Mouse (Mus musculus) megakaryocyte-erythroid progenitor cell, adult 5-6 weeks (primary cell): ENCODE data around the gene Lyz2. TPM values are rescaled to one million over a fixed set of nuclear protein-coding genes. Genes with fewer than 3 reads are reported as not detected.
"Not testable (repeated sequence)": the region's sequence is repeated elsewhere in the genome, so short reads cannot be mapped to it uniquely, and the experiment has no call there.

Experiments used
- ATAC-seq: replicated peaks from 2 replicates; pipeline ENCODE4 v1.8.0; 2016; ENCODE audit warnings: mild to moderate bottlenecking, inconsistent platforms; ENCODE audit not compliant: severe bottlenecking, poor library complexity, low FRiP score, low TSS enrichment
- total RNA-seq, 2 experiments: library from RNA; stranded (forward) in 1 of 2; stranded (reverse) in 1 of 2; fragments of 200-1000, 215-1000 nt in 1 of 2; fragments of >200 nt in 1 of 2; fragmentation: Nextera tagmentation in 1 of 2; gene quantifications; 2 replicates each; pipeline ENCODE4 v1.2.3; 2014 to 2017

Lyz2 gene
- total RNA-seq (2014; fragmentation: Nextera tagmentation) = 0.92 and 84.9 TPM in 2 replicates
- 45.1 and 63.4 TPM in 2 replicates for total RNA-seq (2017)

GRCm38 (mm10) chr10:117282049-117282448, at the start of gene Lyz2:
Gene Lyz2, minus strand, starts transcription at chr10:117282321.
- no peak for ATAC-seq

- peak; percentile 89 for ATAC-seq
These were observed 48.4 kb upstream of the Lyz2 start for GRCm38 (mm10) chr10:117330521-117330920.

DNA sequence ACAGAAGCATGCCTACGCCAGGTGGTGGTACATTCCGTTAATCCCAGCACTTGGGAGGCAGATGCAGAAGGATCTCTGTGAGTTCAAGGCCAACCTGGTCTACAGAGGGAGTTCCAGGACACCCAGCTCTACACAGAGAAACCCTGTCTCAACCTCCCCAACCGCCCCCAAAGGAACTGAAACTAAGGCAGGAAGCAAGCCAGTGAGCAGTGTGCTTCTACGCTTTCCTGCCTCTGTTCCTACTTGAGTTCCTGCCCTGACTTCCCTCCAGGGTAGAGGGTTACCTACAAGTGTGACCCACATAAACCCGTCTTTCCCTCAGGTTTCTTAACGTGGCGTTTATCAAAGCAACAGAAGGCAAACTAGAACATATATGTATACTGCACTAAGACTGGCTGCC, 41.7 kb upstream of the Lyz2 start:
- no peak for ATAC-seq

- no peak for ATAC-seq
These were observed 40.5 kb upstream of the Lyz2 start for GRCm38 (mm10) chr10:117322630-117323029.

GRCm38 (mm10) chr10:117320571-117320981, 38.5 kb upstream of the Lyz2 start:
- ATAC-seq = no peak

DNA sequence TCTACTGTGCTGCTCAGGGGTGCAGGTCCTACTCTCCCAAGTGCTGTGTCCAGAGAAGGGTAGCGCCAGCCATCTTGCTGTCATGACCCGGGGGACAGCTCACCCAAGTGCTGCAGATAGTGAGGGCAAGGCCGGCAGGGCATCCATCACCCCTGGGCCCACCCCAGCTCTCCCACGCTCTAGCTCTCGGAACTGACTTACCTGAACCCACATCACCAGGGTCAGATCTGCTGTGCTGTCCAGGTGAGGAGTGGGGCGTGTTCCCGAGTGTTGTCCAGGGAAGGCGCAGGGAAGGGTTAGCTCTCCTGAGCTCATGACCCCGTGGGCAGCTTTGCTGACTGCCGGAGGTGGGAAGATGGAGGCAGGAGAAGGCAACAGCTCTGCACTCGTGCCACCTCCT, 34.3 kb upstream of the Lyz2 start:
- no peak for ATAC-seq

GRCm38 (mm10) chr10:117313133-117313532, 31.0 kb upstream of the Lyz2 start:
- ATAC-seq = no peak

DNA sequence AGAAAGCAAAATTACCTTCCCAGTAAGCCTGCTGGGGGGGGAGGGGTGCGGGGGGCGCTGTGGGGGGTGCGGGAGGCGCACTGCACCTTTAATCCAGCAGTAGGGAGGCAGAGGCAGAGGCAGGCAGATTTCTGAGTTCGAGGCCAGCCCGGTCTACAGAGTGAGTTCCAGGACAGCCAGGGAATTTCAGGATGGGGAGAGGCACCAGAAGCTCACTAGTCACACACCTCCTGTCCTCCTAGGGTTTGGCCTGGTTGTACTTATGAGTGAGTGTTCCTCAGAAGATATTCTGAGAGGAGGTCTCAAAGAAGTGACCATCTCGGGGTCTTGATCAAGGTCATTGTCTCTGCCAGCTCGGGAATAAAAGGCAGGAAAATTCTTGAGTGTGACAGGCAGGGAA, 30.0 kb upstream of the Lyz2 start:
- no peak for ATAC-seq

- no peak for ATAC-seq
These were observed 22.2 kb upstream of the Lyz2 start for GRCm38 (mm10) chr10:117304371-117304770.

GRCm38 (mm10) chr10:117301688-117302087, 19.6 kb upstream of the Lyz2 start:
- ATAC-seq = no peak; the same call in 1 of the 2 replicates

DNA sequence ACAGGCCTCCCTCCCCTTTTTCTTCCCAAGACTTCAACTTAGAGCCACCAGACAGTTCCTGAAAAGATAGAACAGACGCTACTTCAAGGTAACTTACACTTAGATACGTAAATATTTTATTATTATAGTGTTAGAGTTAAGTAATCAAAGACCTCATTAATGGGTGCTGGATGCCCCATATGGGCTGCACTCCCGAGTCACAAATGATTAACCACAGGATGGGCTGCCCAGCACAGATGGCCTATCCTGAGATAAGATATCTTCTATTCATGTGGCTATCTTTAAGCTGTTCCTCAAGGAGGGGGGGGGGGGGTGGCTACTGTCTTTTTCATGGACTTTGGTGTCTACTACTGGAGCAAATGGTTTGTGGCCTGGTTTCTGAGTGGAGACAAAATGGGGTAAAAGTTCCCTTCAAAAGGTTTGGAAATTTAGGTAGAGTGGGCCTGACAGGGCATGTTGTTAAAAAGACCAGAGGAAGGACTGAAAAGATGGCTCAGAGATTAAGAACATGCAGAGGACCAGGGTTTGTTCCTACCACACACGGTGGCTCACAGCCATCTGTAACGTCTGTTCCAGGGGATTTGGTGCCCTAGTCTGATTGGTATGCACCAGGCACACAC, 17.9 kb upstream of the Lyz2 start:
- ATAC-seq = peak; percentile 54

- ATAC-seq = no peak
These were observed 17.0 kb upstream of the Lyz2 start for GRCm38 (mm10) chr10:117299106-117299505.

DNA sequence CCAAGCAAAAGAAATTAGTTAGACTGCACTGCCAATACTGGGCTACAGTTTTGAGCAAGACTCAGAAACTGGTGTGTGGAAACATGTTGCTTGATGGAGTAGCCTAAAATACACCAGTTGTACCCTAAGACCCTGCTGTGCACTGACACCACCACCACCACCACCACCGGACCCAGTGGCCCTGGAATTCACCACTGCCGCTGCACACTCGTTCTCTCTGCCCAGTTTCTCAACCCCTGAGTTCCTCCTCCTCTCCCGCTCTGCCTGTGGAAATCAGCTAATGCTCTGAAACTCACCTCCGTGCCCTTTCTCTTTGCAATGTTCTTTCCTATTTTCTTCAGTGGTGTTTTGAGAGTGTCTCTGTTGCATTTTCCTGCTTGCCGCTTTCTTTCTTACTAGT, 16.2 kb upstream of the Lyz2 start:
- no peak for ATAC-seq

DNA sequence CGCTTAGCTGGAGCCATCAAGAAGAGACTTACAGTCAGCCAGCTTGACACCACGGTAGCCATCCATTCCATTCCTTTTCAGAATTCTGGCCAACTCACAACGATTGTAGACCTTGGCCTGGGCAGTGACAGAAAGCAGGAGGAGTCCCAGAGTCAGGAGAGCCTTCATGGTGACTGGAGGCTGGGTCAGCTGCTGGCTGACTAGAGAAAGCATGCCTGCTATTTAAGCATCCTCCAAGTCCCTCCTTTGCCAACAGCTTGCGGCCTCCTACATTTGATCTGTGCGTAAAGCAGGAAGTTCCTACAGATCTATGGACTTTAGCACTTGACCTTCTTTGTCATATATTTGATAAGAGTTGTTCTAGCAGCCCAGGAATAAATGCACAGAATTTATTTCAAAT, 10.6 kb upstream of the Lyz2 start, which contains the start of gene Lyz1:
Gene Lyz1, minus strand, starts transcription at position 198 of the 400 bp plus-strand sequence.
- ATAC-seq = no peak

GRCm38 (mm10) chr10:117290936-117291335, 8.8 kb upstream of the Lyz2 start:
- not testable (repeated sequence) for ATAC-seq

DNA sequence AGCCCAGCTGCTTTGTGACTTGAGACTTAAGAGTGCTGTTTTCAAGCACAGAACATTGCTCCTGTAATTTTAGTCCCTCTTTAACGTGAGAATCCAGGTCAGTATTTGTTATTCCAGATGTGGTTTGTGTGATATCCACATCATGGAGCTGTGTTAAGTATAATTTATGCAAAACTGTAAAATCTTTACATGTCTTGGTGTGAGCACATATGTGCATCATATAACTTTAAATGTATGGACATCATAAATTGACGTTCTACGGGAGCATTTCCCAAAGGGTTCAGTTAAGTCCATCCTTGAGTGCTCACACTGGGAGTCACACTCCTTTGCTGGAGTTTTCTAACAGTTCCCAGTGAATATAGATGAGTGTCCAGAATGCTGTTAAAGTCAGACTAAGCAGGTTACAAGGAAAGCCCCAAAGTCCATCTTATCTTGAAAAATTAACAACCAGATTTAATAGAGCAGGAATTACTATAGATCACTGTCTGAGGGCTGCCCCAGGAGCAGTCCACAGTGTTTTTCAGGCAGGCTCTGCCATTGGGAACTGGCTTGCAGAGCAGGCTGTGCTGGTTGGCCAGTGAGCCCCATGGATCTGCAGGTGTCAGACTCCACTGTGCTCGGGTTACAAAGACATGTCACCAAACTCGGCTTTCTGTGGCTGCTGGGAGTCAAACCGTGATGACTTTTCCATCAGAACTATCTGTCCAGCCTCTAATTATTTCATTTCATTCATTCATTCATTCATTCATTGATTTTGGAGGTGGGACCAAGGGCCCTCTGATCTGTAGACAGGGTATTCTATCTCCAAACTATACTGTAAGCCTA, 8.1 kb upstream of the Lyz2 start:
- no peak for ATAC-seq

DNA sequence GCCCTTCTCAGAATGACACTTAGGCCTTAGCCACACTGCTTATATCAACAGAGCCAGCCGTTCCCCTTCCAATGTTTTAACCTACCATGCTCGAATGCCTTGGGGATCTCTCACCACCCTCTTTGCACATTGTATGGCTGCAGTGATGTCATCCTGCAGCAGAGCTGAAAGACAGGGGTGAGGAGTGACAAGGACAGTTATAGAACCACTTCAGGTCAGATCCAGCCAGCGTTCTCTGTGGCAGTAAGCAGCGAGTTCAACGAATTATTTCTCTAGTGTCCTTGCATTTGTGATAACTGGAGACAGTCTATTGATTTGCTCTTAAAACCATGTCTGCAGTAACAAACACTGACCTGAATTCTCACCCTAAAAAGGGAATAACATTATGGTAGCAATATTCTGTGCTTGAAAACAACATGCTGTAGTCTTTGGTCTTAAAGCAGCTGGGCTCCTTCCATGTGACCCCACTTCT, 6.9 kb upstream of the Lyz2 start:
- ATAC-seq = not testable (repeated sequence)

DNA sequence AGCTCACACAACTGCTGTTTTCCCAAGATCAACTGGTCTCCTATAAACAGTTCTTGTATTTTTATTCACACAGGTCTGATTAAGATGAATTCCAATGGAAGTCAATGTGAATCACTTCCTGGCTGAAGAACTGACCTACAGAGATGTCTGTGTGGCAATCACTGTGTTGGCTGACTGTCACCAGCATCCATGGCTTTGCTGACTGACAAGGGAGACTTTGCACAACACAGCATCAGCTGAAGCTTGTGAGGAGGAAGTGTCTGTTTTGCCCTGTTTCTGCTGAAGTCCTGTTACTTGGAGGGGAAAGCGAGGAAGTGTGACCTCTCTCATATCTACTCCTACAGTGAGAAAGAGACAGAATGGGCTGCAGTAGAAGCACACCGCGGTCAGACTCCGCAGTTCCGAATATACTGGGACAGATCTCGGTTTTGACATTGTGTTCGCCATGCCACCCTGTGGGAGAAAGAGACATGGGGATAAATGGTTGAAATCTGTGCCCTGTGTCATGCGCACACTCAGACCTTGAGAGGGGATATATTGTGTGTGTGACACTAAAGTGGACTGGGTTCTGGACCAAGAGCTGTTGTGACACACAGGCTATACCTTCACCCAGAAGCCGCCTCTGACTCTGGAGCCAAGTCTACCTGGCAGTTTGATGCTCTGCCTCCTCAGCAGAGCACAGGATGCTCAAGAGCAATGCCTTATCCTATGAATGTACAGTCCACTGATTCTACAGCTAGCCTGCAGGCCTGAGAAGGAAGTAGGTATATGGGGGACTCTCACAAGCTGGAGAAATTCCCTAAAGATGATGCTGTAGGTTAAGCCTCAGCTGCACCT, 6.3 kb upstream of the Lyz2 start:
- no peak for ATAC-seq

DNA sequence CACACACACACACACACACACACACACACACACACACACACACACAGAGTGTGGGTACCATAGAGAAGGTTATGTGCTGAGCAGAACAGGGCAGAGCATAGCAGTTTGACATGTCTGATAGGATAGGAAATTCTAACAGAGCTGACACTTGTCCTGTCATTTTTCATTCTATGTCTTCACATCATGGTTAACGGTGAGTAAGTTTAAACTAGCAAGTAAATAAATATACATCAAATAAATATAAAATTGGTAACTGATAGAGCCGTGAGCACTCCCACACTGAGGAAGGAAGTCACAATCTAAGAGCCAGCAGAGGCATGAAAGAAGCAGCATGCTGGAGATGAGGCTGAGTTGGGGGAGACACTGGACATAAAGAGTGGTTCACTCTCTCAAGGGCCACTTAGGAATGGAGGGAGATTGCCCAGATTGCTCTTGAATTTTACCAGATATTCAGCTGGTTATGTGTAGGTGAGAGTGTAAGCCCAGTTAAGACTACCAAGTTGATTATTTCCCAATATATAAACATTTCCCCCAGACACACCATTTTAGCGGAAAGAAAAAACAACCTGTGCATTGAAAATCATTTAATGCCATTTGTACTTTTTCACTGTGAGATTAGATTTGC, 5.2 kb upstream of the Lyz2 start:
- no peak for ATAC-seq
